Mouse (Mus musculus): ENCODE measurements around the gene Utp6. TPM values are rescaled to one million over a fixed set of nuclear protein-coding genes. Genes with fewer than 3 reads are reported as not detected.

Gene Utp6
- total and polyA plus RNA-seq, 2 experiments from 2014 or later = 21.0 to 24.7 TPM

- Histone ChIP-seq H3K9me3 (ENCODE audit: low read length) (no peaks in the 10 kb centered on the region), H3K4me3 (ENCODE audit: low read depth, low read length) (no peak overlapping the region), H3K4me1 (ENCODE audit: insufficient read depth, low read length) (no peaks in the 10 kb centered on the region), H3K9ac (replicated peaks; ENCODE audit: low read length, poor library complexity, severe bottlenecking) (no peak overlapping the region), H3K27ac (ENCODE audit: low read depth, low read length) (no peak overlapping the region), H3K27me3 (ENCODE audit: insufficient read depth, low read length) (no peaks in the 10 kb centered on the region), H3K36me3 (ENCODE audit: insufficient read depth, low read length) (no peaks in the 10 kb centered on the region), H3K4me2 (ENCODE audit: low read depth, low read length, poor library complexity, severe bottlenecking) (no peak overlapping the region)
- 73% methylated on average over 14 of the region's 14 CpGs for WGBS
- ATAC-seq (ENCODE audit: low FRiP score) (no peak), DNase-seq (ENCODE audit: low spot score) (peak; percentile 89)
- TF ChIP-seq CTCF (IDR thresholded peaks at IDR 0.05) = no peak
Measured at GRCm38 (mm10) chr11:79908600-79909483, 53.3 kb downstream of the Utp6 start.

- no peak for TF ChIP-seq CTCF (IDR thresholded peaks at IDR 0.05)
- no peaks in the 10 kb centered on the region for H3K27me3 ChIP-seq (ENCODE audit: insufficient read depth, low read length)
- 79% methylated on average over 9 of the region's 9 CpGs for WGBS
- ATAC-seq (ENCODE audit: low FRiP score) = no peak
- no peaks in the 10 kb centered on the region for H3K9me3 ChIP-seq (ENCODE audit: low read length)
- no peak for DNase-seq (ENCODE audit: low spot score)
- no peak overlapping the region for H3K9ac ChIP-seq (replicated peaks; ENCODE audit: low read length, poor library complexity, severe bottlenecking)
- no peak overlapping the region for H3K27ac ChIP-seq (ENCODE audit: low read depth, low read length)
- no peaks in the 10 kb centered on the region for H3K4me1 ChIP-seq (ENCODE audit: insufficient read depth, low read length)
- H3K36me3 ChIP-seq (ENCODE audit: insufficient read depth, low read length) = no peaks in the 10 kb centered on the region
- no peak overlapping the region for H3K4me3 ChIP-seq (ENCODE audit: low read depth, low read length)
- H3K4me2 ChIP-seq (ENCODE audit: low read depth, low read length, poor library complexity, severe bottlenecking) = no peak overlapping the region
Measured at GRCm38 (mm10) chr11:79906920-79907319, 55.3 kb downstream of the Utp6 start.

- ATAC-seq (ENCODE audit: low FRiP score) (no peak), DNase-seq (ENCODE audit: low spot score) (no peak)
- TF ChIP-seq CTCF (IDR thresholded peaks at IDR 0.05) = no peak
- no peak overlapping the region for H3K27ac ChIP-seq (ENCODE audit: low read depth, low read length)
- no peaks in the 10 kb centered on the region for H3K9me3 ChIP-seq (ENCODE audit: low read length)
- no peak overlapping the region for H3K4me3 ChIP-seq (ENCODE audit: low read depth, low read length)
- H3K4me2 ChIP-seq (ENCODE audit: low read depth, low read length, poor library complexity, severe bottlenecking) = no peak overlapping the region
- H3K4me1 ChIP-seq (ENCODE audit: insufficient read depth, low read length) = no peaks in the 10 kb centered on the region
- no peaks in the 10 kb centered on the region for H3K27me3 ChIP-seq (ENCODE audit: insufficient read depth, low read length)
- no peak overlapping the region for H3K9ac ChIP-seq (replicated peaks; ENCODE audit: low read length, poor library complexity, severe bottlenecking)
- no peaks in the 10 kb centered on the region for H3K36me3 ChIP-seq (ENCODE audit: insufficient read depth, low read length)
- WGBS = 83% methylated on average over 6 of the region's 6 CpGs
Measured at GRCm38 (mm10) chr11:79902881-79903481, 59.2 kb downstream of the Utp6 start.

- Histone ChIP-seq H3K27me3 (ENCODE audit: insufficient read depth, low read length) (no peaks in the 10 kb centered on the region), H3K4me3 (ENCODE audit: low read depth, low read length) (no peak overlapping the region), H3K27ac (ENCODE audit: low read depth, low read length) (no peak overlapping the region), H3K9me3 (ENCODE audit: low read length) (no peaks in the 10 kb centered on the region), H3K4me1 (ENCODE audit: insufficient read depth, low read length) (no peaks in the 10 kb centered on the region), H3K9ac (replicated peaks; ENCODE audit: low read length, poor library complexity, severe bottlenecking) (no peak overlapping the region), H3K36me3 (ENCODE audit: insufficient read depth, low read length) (no peaks in the 10 kb centered on the region), H3K4me2 (ENCODE audit: low read depth, low read length, poor library complexity, severe bottlenecking) (no peak overlapping the region)
- TF ChIP-seq CTCF (IDR thresholded peaks at IDR 0.05) = no peak
- WGBS = 89% methylated on average over 6 of the region's 6 CpGs
- ATAC-seq (ENCODE audit: low FRiP score) (no peak), DNase-seq (ENCODE audit: low spot score) (no peak)
Measured at GRCm38 (mm10) chr11:79901146-79901545, 61.0 kb downstream of the Utp6 start.

- no peak overlapping the region for H3K4me3 ChIP-seq (ENCODE audit: low read depth, low read length)
- no peaks in the 10 kb centered on the region for H3K36me3 ChIP-seq (ENCODE audit: insufficient read depth, low read length)
- no peaks in the 10 kb centered on the region for H3K9me3 ChIP-seq (ENCODE audit: low read length)
- DNase-seq (ENCODE audit: low spot score) (no peak), ATAC-seq (ENCODE audit: low FRiP score) (no peak)
- H3K4me1 ChIP-seq (ENCODE audit: insufficient read depth, low read length) = no peaks in the 10 kb centered on the region
- H3K9ac ChIP-seq (replicated peaks; ENCODE audit: low read length, poor library complexity, severe bottlenecking) = no peak overlapping the region
- 93% methylated on average over 6 of the region's 6 CpGs for WGBS
- H3K27me3 ChIP-seq (ENCODE audit: insufficient read depth, low read length) = no peaks in the 10 kb centered on the region
- no peak for TF ChIP-seq CTCF (IDR thresholded peaks at IDR 0.05)
- H3K4me2 ChIP-seq (ENCODE audit: low read depth, low read length, poor library complexity, severe bottlenecking) = no peak overlapping the region
- H3K27ac ChIP-seq (ENCODE audit: low read depth, low read length) = no peak overlapping the region
Measured at GRCm38 (mm10) chr11:79892259-79892658, 69.9 kb downstream of the Utp6 start.

- Histone ChIP-seq H3K9me3 (ENCODE audit: low read length) (no peaks in the 10 kb centered on the region), H3K4me2 (ENCODE audit: low read depth, low read length, poor library complexity, severe bottlenecking) (no peak overlapping the region), H3K27ac (ENCODE audit: low read depth, low read length) (no peak overlapping the region), H3K27me3 (ENCODE audit: insufficient read depth, low read length) (no peaks in the 10 kb centered on the region), H3K36me3 (ENCODE audit: insufficient read depth, low read length) (no peaks in the 10 kb centered on the region), H3K4me1 (ENCODE audit: insufficient read depth, low read length) (no peaks in the 10 kb centered on the region), H3K4me3 (ENCODE audit: low read depth, low read length) (no peak overlapping the region), H3K9ac (replicated peaks; ENCODE audit: low read length, poor library complexity, severe bottlenecking) (no peak overlapping the region)
- no peak for TF ChIP-seq CTCF (IDR thresholded peaks at IDR 0.05)
- ATAC-seq (ENCODE audit: low FRiP score) = no peak
- 77% methylated on average over 2 of the region's 2 CpGs for WGBS
- DNase-seq (ENCODE audit: low spot score) = no peak
Measured at GRCm38 (mm10) chr11:79890822-79891221, 71.4 kb downstream of the Utp6 start.
